Mouse (Mus musculus): ENCODE results near the gene Faf1. TPM values are rescaled to one million over a fixed set of nuclear protein-coding genes. Genes with fewer than 3 reads are reported as not detected.

Faf1 gene
- polyA plus RNA-seq, 1 experiment = 7.4 TPM

GRCm38 (mm10) chr4:109980321-109981082 is 304.1 kb downstream of the Faf1 start:
- Histone ChIP-seq H3K4me3 (replicated peaks; ENCODE audit: extremely low read depth, low read depth, low read length) (no peak overlapping the region), H3K4me1 (ENCODE audit: control insufficient read depth, insufficient read depth, low read length) (peaks cover 2% of the 10 kb centered on the region; the same call in 1 of the 2 replicates)
- WGBS = 15% methylated on average over 29 of the region's 29 CpGs
- TF ChIP-seq POLR2A (IDR thresholded peaks at IDR 0.05; ENCODE audit: borderline replicate concordance, extremely low read depth, low read depth, low read length) = no peak
- no peak for TF ChIP-seq CTCF (IDR thresholded peaks at IDR 0.05; ENCODE audit: insufficient read depth, low read length)
- no peak for DNase-seq

GRCm38 (mm10) chr4:109981083-109981870 is 304.9 kb downstream of the Faf1 start:
- no peak overlapping the region for H3K4me3 ChIP-seq (replicated peaks; ENCODE audit: extremely low read depth, low read depth, low read length)
- WGBS = 3% methylated on average over 37 of the region's 37 CpGs
- DNase-seq = no peak

GRCm38 (mm10) chr4:109981871-109982680 is 305.7 kb downstream of the Faf1 start:
- 6% methylated on average over 95 of the region's 99 CpGs for WGBS
- H3K4me3 ChIP-seq (replicated peaks; ENCODE audit: extremely low read depth, low read depth, low read length) = no peak overlapping the region
- H3K4me1 ChIP-seq (ENCODE audit: control insufficient read depth, insufficient read depth, low read length) = peaks cover 2% of the 10 kb centered on the region; the same call in 1 of the 2 replicates
- no peak for DNase-seq
- TF ChIP-seq POLR2A (IDR thresholded peaks at IDR 0.05; ENCODE audit: borderline replicate concordance, extremely low read depth, low read depth, low read length) (no peak), CTCF (IDR thresholded peaks at IDR 0.05; ENCODE audit: insufficient read depth, low read length) (no peak)

More at GRCm38 (mm10) chr4:109981083-109981870, 304.9 kb downstream of the Faf1 start:
- TF ChIP-seq POLR2A (IDR thresholded peaks at IDR 0.05; ENCODE audit: borderline replicate concordance, extremely low read depth, low read depth, low read length) = no peak
- no peak for TF ChIP-seq CTCF (IDR thresholded peaks at IDR 0.05; ENCODE audit: insufficient read depth, low read length)
- H3K4me1 ChIP-seq (ENCODE audit: control insufficient read depth, insufficient read depth, low read length) = peaks cover 2% of the 10 kb centered on the region; the same call in 1 of the 2 replicates

- TF ChIP-seq POLR2A (IDR thresholded peaks at IDR 0.05; ENCODE audit: borderline replicate concordance, extremely low read depth, low read depth, low read length) (no peak), CTCF (IDR thresholded peaks at IDR 0.05; ENCODE audit: insufficient read depth, low read length) (no peak)
- Histone ChIP-seq H3K4me1 (ENCODE audit: control insufficient read depth, insufficient read depth, low read length) (peaks cover 2% of the 10 kb centered on the region; the same call in 1 of the 2 replicates), H3K4me3 (replicated peaks; ENCODE audit: extremely low read depth, low read depth, low read length) (no peak overlapping the region)
- 9% methylated on average over 29 of the region's 30 CpGs for WGBS
- DNase-seq = no peak
Observed at GRCm38 (mm10) chr4:109982681-109983265, 306.4 kb downstream of the Faf1 start.

- 4% methylated on average over 48 of the region's 49 CpGs for WGBS
- no peak overlapping the region for H3K4me3 ChIP-seq (replicated peaks; ENCODE audit: extremely low read depth, low read depth, low read length)
Observed at GRCm38 (mm10) chr4:109983281-109984001, 307.1 kb downstream of the Faf1 start.

GRCm38 (mm10) chr4:109984011-109984411 is 307.6 kb downstream of the Faf1 start:
- H3K4me1 ChIP-seq (ENCODE audit: control insufficient read depth, insufficient read depth, low read length) = peaks cover 2% of the 10 kb centered on the region; the same call in 1 of the 2 replicates
- WGBS = 6% methylated on average over 24 of the region's 24 CpGs
- no peak for TF ChIP-seq CTCF (IDR thresholded peaks at IDR 0.05; ENCODE audit: insufficient read depth, low read length)
- TF ChIP-seq POLR2A (IDR thresholded peaks at IDR 0.05; ENCODE audit: borderline replicate concordance, extremely low read depth, low read depth, low read length) = no peak
- DNase-seq = no peak
- no peak overlapping the region for H3K4me3 ChIP-seq (replicated peaks; ENCODE audit: extremely low read depth, low read depth, low read length)

More at GRCm38 (mm10) chr4:109983281-109984001, 307.1 kb downstream of the Faf1 start:
- peaks cover 2% of the 10 kb centered on the region; the same call in 1 of the 2 replicates for H3K4me1 ChIP-seq (ENCODE audit: control insufficient read depth, insufficient read depth, low read length)
- no peak for DNase-seq
- no peak for TF ChIP-seq POLR2A (IDR thresholded peaks at IDR 0.05; ENCODE audit: borderline replicate concordance, extremely low read depth, low read depth, low read length)
- TF ChIP-seq CTCF (IDR thresholded peaks at IDR 0.05; ENCODE audit: insufficient read depth, low read length) = no peak

- WGBS = 4% methylated on average over 38 of the region's 38 CpGs
- TF ChIP-seq POLR2A (IDR thresholded peaks at IDR 0.05; ENCODE audit: borderline replicate concordance, extremely low read depth, low read depth, low read length) (no peak), CTCF (IDR thresholded peaks at IDR 0.05; ENCODE audit: insufficient read depth, low read length) (no peak)
- Histone ChIP-seq H3K4me3 (replicated peaks; ENCODE audit: extremely low read depth, low read depth, low read length) (no peak overlapping the region), H3K4me1 (ENCODE audit: control insufficient read depth, insufficient read depth, low read length) (peaks cover 2% of the 10 kb centered on the region; the same call in 1 of the 2 replicates)
- no peak for DNase-seq
Observed at GRCm38 (mm10) chr4:109984496-109985423, 308.4 kb downstream of the Faf1 start.

Measured in lung, adult 2 months (tissue).